Mouse (Mus musculus) ZHBTc4 (cell line): ENCODE measurements around the gene Snx14.

Experiments
- DNase-seq: peaks from one replicate; pipeline ENCODE4 v3.0.0-alpha.2; 2011; ENCODE audit warnings: low read depth, low spot score

Snx14 gene

DNA sequence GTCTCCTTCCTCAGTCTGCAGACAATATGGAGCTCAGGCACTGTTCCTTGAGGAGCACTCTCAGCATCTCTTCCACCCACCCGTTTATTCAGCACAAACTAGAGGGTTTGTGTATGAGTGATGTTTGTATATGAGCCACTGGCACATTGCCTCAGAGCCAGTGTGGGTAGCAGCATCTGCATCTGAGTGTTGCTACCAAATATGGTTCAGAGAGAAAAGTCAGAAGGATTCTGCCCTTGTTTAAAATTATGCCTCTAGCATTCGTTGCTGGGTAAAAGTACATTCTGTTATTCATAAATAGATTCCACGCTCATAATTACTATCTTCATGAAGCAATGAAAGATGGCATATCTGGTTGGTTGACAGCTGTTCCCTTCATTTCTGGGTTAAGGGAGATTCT lies 96.1 kb downstream of the Snx14 start:
- no peak for DNase-seq

- peak; percentile 56 for DNase-seq
Observed at GRCm38 (mm10) chr9:88342241-88342640, 96.5 kb downstream of the Snx14 start.

- DNase-seq, result no peak
Observed at GRCm38 (mm10) chr9:88340819-88341218, 97.9 kb downstream of the Snx14 start.

- no peak for DNase-seq
Observed at GRCm38 (mm10) chr9:88335839-88336238, 102.9 kb downstream of the Snx14 start.

- DNase-seq, result peak; percentile 98
Observed at GRCm38 (mm10) chr9:88332447-88332846, 106.3 kb downstream of the Snx14 start.

DNA sequence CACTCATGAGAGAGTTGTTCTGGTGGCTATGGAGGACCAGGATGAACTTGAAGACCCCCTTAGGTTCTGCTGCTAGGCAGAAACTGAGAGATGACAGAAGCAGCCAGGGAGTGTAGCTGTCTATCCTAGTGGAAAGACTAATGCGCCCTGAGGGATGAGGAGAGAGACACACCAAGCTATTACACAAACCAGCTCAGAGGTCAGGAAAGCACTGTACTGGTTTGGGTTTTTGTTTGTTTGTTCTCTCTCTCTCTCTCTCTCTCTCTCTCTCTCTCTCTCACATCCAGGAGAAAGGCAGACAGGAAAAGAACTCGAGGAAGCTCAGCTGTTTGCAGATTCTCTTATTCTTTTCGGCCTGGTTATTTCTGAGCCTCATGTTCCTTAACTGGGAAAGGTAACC lies 108.4 kb downstream of the Snx14 start:
- DNase-seq, result no peak

DNA sequence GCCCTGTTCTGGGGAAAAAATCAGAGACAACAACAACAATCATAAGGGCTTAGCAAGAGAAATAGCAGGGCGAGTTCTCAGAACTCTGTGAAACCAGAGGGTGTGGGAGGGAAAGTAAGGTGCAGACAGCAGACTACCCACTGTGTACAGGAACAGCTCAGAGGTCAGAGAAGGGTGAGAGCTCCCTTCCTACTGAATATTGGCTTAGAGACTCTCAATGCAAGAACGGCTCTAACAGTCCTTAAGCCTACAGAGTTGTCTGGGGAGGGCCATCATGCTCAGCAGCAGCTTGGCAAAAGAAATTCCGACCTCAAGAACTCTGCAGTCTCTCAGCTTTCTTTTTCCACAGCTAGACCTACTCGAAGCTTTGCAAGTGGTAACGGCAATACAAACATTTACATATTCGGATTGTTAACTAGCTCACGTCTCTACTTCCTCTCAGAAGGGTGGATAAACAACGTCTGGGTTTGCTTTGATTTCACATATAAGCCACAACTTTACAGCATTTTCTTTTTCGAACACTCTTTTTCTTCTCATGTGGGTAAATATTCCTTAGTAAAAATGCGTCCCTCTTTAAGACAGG lies 109.5 kb downstream of the Snx14 start:
- DNase-seq, result peak; percentile 57

GRCm38 (mm10) chr9:88328666-88329065 lies 110.1 kb downstream of the Snx14 start:
- DNase-seq, result no peak

DNA sequence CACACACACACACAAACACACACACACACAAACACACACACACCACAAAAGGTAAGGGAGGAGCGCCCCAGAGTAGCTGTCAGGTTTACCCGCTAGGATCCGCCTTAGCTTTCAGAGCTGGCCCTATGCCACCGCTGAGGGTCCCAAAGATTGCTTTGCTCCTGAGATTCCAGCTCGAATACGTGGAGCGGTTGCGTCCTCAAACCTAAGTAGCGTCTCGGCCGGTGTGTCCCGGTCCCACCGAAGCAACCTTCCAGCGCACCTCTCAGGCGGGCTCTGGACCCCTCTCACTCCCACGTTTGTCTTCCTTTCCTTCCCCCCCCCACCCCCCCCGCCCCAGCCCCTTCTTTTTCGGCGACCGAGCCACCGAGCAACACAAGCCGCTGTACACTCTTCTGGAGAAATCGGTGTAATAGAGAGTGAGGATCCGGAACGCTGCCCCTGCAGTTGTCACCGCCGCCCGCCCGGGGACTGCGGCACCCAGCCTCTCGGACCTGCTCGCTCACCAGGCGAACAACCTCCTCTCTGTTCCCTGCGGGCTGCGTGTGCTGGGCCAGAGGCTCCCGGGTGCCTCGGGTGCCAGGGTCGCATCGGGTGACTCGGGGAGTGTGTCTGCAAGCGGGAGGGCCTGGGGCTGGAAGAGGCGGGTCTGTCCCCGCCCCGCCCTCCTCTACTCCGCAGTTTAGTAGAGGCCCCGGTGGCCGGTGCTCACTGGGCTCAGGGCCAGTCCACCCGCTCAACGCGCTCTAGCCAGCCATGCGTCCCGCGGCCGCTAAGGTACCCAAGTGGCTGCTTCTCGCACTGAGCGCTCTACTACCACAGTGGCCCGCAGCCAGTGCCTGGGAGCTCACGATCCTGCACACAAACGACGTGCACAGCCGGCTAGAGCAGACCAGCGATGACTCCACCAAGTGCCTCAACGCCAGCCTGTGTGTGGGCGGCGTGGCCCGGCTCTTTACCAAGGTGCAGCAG lies 111.5 kb downstream of the Snx14 start, which contains the start of gene Nt5e:
Gene Nt5e, plus strand, starts transcription at position 268 of the 972 bp plus-strand sequence.
- DNase-seq, result peak; percentile 83
